Mouse (Mus musculus) cerebellum, adult 2 months (tissue): ENCODE results near the gene Sgms1.

Source experiments
- CTCF ChIP-seq: fragments of 200-500 bp; IDR thresholded peaks from 2 replicates; pipeline ENCODE4 v1.5.1; 2011; ENCODE audit warnings: low read depth, mild to moderate bottlenecking, control low read depth, low read length, moderate library complexity, borderline replicate concordance; ENCODE audit not compliant: insufficient read depth
- POLR2A ChIP-seq: fragments of 200-500 bp; IDR thresholded peaks from 2 replicates; pipeline ENCODE4 v1.6.1; 2011; ENCODE audit warnings: low read length, control low read depth, borderline replicate concordance; ENCODE audit not compliant: insufficient read depth

GRCm38 (mm10) chr19:32295581-32295980 lies 93.9 kb downstream of the Sgms1 start:
- TF ChIP-seq CTCF (no peak), POLR2A (no peak)
